Mouse (Mus musculus) heart, embryonic 13.5 days (tissue): Measurements from ENCODE around the gene Rbm12. TPM values are rescaled to one million over a fixed set of nuclear protein-coding genes. Genes with fewer than 3 reads are reported as not detected.
A peak's percentile ranks its signal among the peaks of the same experiment; 100 is the strongest.

Source experiments
- ATAC-seq: fragments of 200-750 bp; cut with Nextera tagmentation; 2 replicates; pipeline ENCODE4 v1.8.0; 2017; ENCODE audit warnings: moderate TSS enrichment; ENCODE audit not compliant: insufficient number of reproducible peaks, low FRiP score, low TSS enrichment; ENCODE audit errors: extremely low read depth
- H3K27ac ChIP-seq: fragments of 300-500 bp; sonication (generic); replicated peaks from 2 replicates; pipeline ENCODE4 v1.5.1; 2015; ENCODE audit warnings: moderate library complexity, mild to moderate bottlenecking, inconsistent platforms
- H3K27me3 ChIP-seq: fragments of 300-500 bp; sonication (generic); replicated peaks from 2 replicates; pipeline ENCODE4 v1.6.1; 2015; ENCODE audit warnings: mild to moderate bottlenecking, inconsistent platforms
- H3K36me3 ChIP-seq: fragments of 300-500 bp; sonication (generic); 2 replicates; pipeline ENCODE4 v1.6.1; 2015; ENCODE audit warnings: mild to moderate bottlenecking, inconsistent platforms
- H3K4me1 ChIP-seq: fragments of 300-500 bp; sonication (generic); 2 replicates; pipeline ENCODE4 v1.6.1; 2015; ENCODE audit warnings: inconsistent platforms
- H3K4me2 ChIP-seq: fragments of 300-500 bp; sonication (generic); 2 replicates; pipeline ENCODE4 v1.6.1; 2015; ENCODE audit warnings: inconsistent platforms, mild to moderate bottlenecking, moderate library complexity
- H3K4me3 ChIP-seq: fragments of 300-500 bp; sonication (generic); 2 replicates; pipeline ENCODE4 v1.5.1; 2015; ENCODE audit warnings: moderate library complexity, mild to moderate bottlenecking, inconsistent platforms
- H3K9ac ChIP-seq: fragments of 300-500 bp; sonication (generic); 2 replicates; pipeline ENCODE4 v1.6.1; 2015; ENCODE audit warnings: inconsistent platforms, mild to moderate bottlenecking, moderate library complexity
- H3K9me3 ChIP-seq: fragments of 300-500 bp; sonication (generic); 2 replicates; pipeline ENCODE4 v1.6.1; 2016; ENCODE audit warnings: inconsistent platforms
- WGBS: fragments of 180-500 bp; shearing (Covaris S2); methylation state at CpG from one replicate; pipeline ENCODE4 v1.1.7; 2015; ENCODE audit warnings: mixed read lengths; 5-methylcytosine and 5-hydroxymethylcytosine counted together
- polyA plus RNA-seq: library from polyadenylated mRNA; unstranded; fragments of >200 nt; fragmentation: Nextera tagmentation; extraction: Ambion mirVana; gene quantifications from 2 replicates; pipeline ENCODE4 v1.2.1, GENCODE M21; 2015

The Rbm12 gene
- polyA plus RNA-seq = 18.3 and 20.4 TPM in 2 replicates

- peaks cover 6% of the 10 kb centered on the region; the same call in 1 of the 2 replicates for H3K36me3 ChIP-seq
- H3K4me3 ChIP-seq = peak within 1 kb of the TSS; percentile 99
- no peaks in the 10 kb centered on the region for H3K27me3 ChIP-seq
- peak within 1 kb of the TSS; percentile 98 for H3K9ac ChIP-seq
- peak within 1 kb of the TSS; percentile 87 for H3K27ac ChIP-seq
- WGBS = under 1% methylated on average over 74 of the region's 74 CpGs
- peaks cover 20% of the 10 kb centered on the region for H3K4me1 ChIP-seq
- no peaks in the 10 kb centered on the region for H3K9me3 ChIP-seq
- peak within 1 kb of the TSS; percentile 79 for H3K4me2 ChIP-seq
- peak; percentile 88 for ATAC-seq
These were observed at the start of gene Rbm12, which contains the start of gene Cpne1 for GRCm38 (mm10) chr2:156111358-156112079. Rbm12 (minus strand) TSS chr2:156111978. Cpne1 (minus strand) TSS chr2:156111965.

GRCm38 (mm10) chr2:156151538-156151937, 39.8 kb upstream of the Rbm12 start:
- no peak for ATAC-seq
- Histone ChIP-seq H3K27ac (no peak overlapping the region), H3K36me3 (peaks cover 89% of the 10 kb centered on the region), H3K4me2 (no peak overlapping the region), H3K4me3 (no peak overlapping the region), H3K9ac (no peak overlapping the region), H3K27me3 (no peaks in the 10 kb centered on the region), H3K9me3 (no peaks in the 10 kb centered on the region), H3K4me1 (no peaks in the 10 kb centered on the region)

GRCm38 (mm10) chr2:156147316-156147915, 35.6 kb upstream of the Rbm12 start:
- Histone ChIP-seq H3K9ac (no peak overlapping the region), H3K27me3 (no peaks in the 10 kb centered on the region)

GRCm38 (mm10) chr2:156146272-156146989, 34.7 kb upstream of the Rbm12 start:
- H3K36me3 ChIP-seq = peaks cover 61% of the 10 kb centered on the region
- ATAC-seq = no peak
- H3K27me3 ChIP-seq = no peaks in the 10 kb centered on the region
- no peak overlapping the region for H3K4me3 ChIP-seq
- no peak overlapping the region for H3K9ac ChIP-seq
- WGBS = 70% methylated on average over 5 of the region's 5 CpGs
- H3K4me2 ChIP-seq = no peak overlapping the region
- peaks cover 20% of the 10 kb centered on the region for H3K4me1 ChIP-seq
- no peak overlapping the region for H3K27ac ChIP-seq
- no peaks in the 10 kb centered on the region for H3K9me3 ChIP-seq

More at GRCm38 (mm10) chr2:156147316-156147915, 35.6 kb upstream of the Rbm12 start:
- H3K4me3 ChIP-seq = no peak overlapping the region
- peaks cover 62% of the 10 kb centered on the region for H3K36me3 ChIP-seq
- peaks cover 20% of the 10 kb centered on the region for H3K4me1 ChIP-seq
- H3K4me2 ChIP-seq = no peak overlapping the region
- no peaks in the 10 kb centered on the region for H3K9me3 ChIP-seq
- H3K27ac ChIP-seq = no peak overlapping the region
- ATAC-seq = no peak
- WGBS = 88% methylated on average over 3 of the region's 3 CpGs

GRCm38 (mm10) chr2:156145486-156146130, 33.8 kb upstream of the Rbm12 start:
- no peaks in the 10 kb centered on the region for H3K9me3 ChIP-seq
- peak overlapping the region; percentile 89 for H3K4me3 ChIP-seq
- peak overlapping the region; percentile 93; the same call in 1 of the 2 replicates for H3K9ac ChIP-seq
- H3K27me3 ChIP-seq = no peaks in the 10 kb centered on the region
- H3K4me2 ChIP-seq = peak overlapping the region; percentile 93
- 63% methylated on average over 11 of the region's 11 CpGs for whole genome bisulfite sequencing
- H3K36me3 ChIP-seq = peaks cover 59% of the 10 kb centered on the region
- no peak for ATAC-seq
- H3K27ac ChIP-seq = no peak overlapping the region
- H3K4me1 ChIP-seq = peaks cover 20% of the 10 kb centered on the region

- Histone ChIP-seq H3K27me3 (no peaks in the 10 kb centered on the region), H3K9me3 (no peaks in the 10 kb centered on the region), H3K36me3 (peaks cover 58% of the 10 kb centered on the region), H3K9ac (peak within 1 kb of the TSS; percentile 93), H3K4me2 (peak within 1 kb of the TSS; percentile 93), H3K27ac (peak within 1 kb of the TSS; percentile 95), H3K4me3 (peak within 1 kb of the TSS; percentile 89), H3K4me1 (peaks cover 20% of the 10 kb centered on the region)
- ATAC-seq = peak; percentile 87
- WGBS = under 1% methylated on average over 70 of the region's 70 CpGs
These were observed 32.4 kb upstream of the Rbm12 start, which contains the start of the genes Romo1 and Nfs1 for GRCm38 (mm10) chr2:156143953-156144724. Romo1 (plus strand) TSS chr2:156144039. Nfs1 (minus strand) TSS chr2:156144186.

- Histone ChIP-seq H3K4me1 (peaks cover 20% of the 10 kb centered on the region), H3K4me2 (peak overlapping the region; percentile 93), H3K36me3 (peaks cover 57% of the 10 kb centered on the region), H3K27ac (peak overlapping the region; percentile 95), H3K4me3 (peak overlapping the region; percentile 89), H3K27me3 (no peaks in the 10 kb centered on the region), H3K9ac (peak overlapping the region; percentile 93), H3K9me3 (no peaks in the 10 kb centered on the region)
- 3% methylated on average over 16 of the region's 16 CpGs for WGBS
- no peak for ATAC-seq
These were observed 31.6 kb upstream of the Rbm12 start for GRCm38 (mm10) chr2:156143367-156143766.

GRCm38 (mm10) chr2:156142820-156143219, 31.0 kb upstream of the Rbm12 start:
- H3K9me3 ChIP-seq = no peaks in the 10 kb centered on the region
- H3K4me2 ChIP-seq = peak overlapping the region; percentile 93
- peak overlapping the region; percentile 95 for H3K27ac ChIP-seq
- H3K36me3 ChIP-seq = peaks cover 52% of the 10 kb centered on the region
- H3K9ac ChIP-seq = peak overlapping the region; percentile 93
- 76% methylated on average over 2 of the region's 2 CpGs for WGBS
- peaks cover 20% of the 10 kb centered on the region for H3K4me1 ChIP-seq
- H3K27me3 ChIP-seq = no peaks in the 10 kb centered on the region
- H3K4me3 ChIP-seq = peak overlapping the region; percentile 89
- ATAC-seq = no peak

- Histone ChIP-seq H3K27me3 (no peaks in the 10 kb centered on the region), H3K4me1 (0 out of 2 replicates have a peak, but pooled peaks cover 4% of the 10 kb centered on the region), H3K9ac (no peak overlapping the region), H3K4me2 (no peak overlapping the region), H3K27ac (no peak overlapping the region), H3K4me3 (no peak overlapping the region), H3K9me3 (no peaks in the 10 kb centered on the region), H3K36me3 (peaks cover 57% of the 10 kb centered on the region)
- 84% methylated on average over 6 of the region's 6 CpGs for WGBS
- ATAC-seq = no peak
These were observed 23.9 kb upstream of the Rbm12 start for GRCm38 (mm10) chr2:156135695-156136094.

GRCm38 (mm10) chr2:156134161-156134560, 22.4 kb upstream of the Rbm12 start:
- no peaks in the 10 kb centered on the region for H3K27me3 ChIP-seq
- H3K27ac ChIP-seq = no peak overlapping the region
- H3K4me3 ChIP-seq = no peak overlapping the region
- H3K9ac ChIP-seq = no peak overlapping the region
- ATAC-seq = no peak
- peaks cover 51% of the 10 kb centered on the region for H3K36me3 ChIP-seq
- WGBS = 78% methylated on average over 5 of the region's 5 CpGs
- 0 out of 2 replicates have a peak, but pooled peaks cover 4% of the 10 kb centered on the region for H3K4me1 ChIP-seq
- H3K9me3 ChIP-seq = no peaks in the 10 kb centered on the region
- H3K4me2 ChIP-seq = no peak overlapping the region
